Mouse (Mus musculus) subcutaneous adipose tissue, adult 2 months (tissue): Measurements from ENCODE around the gene Skint10. TPM values are rescaled to one million over a fixed set of nuclear protein-coding genes. Genes with fewer than 3 reads are reported as not detected.

Source experiments
- polyA plus RNA-seq: library from polyadenylated mRNA; depleted of rRNA; stranded (reverse); fragments of >200 nt; gene quantifications from 2 replicates; pipeline ENCODE4 v1.2.3, GENCODE M21; 2012; ENCODE audit warnings: low replicate concordance; rRNA removed

Skint10 gene
- not detected in 2 replicates for polyA plus RNA-seq

DNA sequence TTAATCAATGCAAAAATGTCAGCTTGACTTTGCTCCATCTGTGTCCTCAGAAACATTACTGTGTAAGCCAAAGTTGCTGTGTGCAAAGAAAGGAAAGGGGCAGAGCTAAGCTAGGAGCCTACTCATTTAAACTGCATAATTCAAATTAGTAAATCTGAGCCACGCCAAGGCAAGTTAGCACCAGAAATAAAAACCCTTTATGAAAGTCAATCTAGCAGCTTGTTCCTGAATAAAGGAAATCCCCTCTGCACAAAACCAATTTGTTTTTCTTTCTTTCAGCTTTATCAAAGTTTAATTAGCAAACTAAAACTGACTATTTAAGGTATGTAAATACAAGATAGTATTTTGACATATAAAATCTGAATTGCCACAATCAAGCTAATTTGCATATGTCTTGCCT lies at the start of gene Skint10:
Gene Skint10, minus strand, starts transcription at position 101 of the 400 bp plus-strand sequence.

Other genes with a start within 250 kb of the Skint10 start
- gene Skint2, start 217.7 kb downstream of the Skint10 start, polyA plus RNA-seq = not detected in 2 replicates